Mouse (Mus musculus) kidney, adult 9 months (tissue): ENCODE data around the gene Narfl.
A peak's percentile ranks its signal among the peaks of the same experiment; 100 is the strongest.
"Not testable (repeated sequence)": the region's sequence is repeated elsewhere in the genome, so short reads cannot be mapped to it uniquely, and the experiment has no call there.

Source experiments
- DNase-seq: peaks from one replicate; pipeline ENCODE4 v3.0.0; 2022

Gene Narfl

DNA sequence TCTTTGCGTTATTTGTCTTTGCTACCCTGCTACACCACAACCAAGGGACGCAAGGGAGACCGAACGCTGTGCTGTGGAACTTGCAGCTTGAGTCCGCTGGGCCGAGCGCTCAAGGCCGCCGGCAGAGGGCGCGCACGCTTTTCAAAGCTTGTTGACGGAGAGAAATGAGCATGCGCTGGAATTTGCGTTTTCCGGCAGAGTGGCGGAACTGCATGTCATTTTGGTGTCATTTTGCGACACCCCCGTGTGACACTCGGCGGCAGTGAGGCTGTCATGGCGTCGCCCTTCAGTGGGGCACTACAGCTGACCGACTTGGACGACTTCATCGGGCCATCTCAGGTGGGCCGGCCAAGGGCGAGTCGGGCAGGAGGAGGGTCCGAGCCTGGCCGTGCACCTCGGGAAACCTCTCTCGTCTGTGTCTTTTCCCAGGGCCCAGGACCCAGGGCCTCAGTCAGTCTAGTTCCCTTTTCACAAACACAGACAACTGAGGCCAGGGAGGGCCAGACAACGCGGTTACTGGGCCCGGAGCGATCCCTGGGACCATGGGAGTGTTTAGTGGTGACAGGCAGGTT is at the start of gene Narfl:
Narfl (plus strand) TSS at position 228 of the 572 bp plus-strand sequence.
- DNase-seq = peak; percentile 98

DNA sequence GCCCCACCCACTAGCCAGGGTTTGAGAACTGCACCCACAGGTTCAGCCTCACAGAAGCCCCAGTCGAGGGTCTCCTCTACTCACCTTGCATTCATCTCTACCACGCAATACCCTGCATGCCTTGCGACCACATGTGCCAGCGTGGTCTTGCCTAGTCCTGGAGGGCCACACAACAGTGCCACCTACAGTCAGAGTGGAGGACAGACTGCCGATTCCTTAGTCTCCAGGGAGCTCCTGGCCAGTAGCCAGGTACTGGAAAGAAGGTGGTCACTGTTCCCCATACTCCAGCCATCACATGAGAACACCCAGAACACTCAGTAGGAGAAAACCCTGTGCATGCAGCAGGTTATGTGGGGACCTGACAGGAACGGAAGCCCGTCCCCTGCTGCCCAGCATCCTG is 49.7 kb upstream of the Narfl start:
- DNase-seq = no peak

- peak; percentile 62 for DNase-seq
Measured at GRCm38 (mm10) chr17:25725264-25725663, 48.3 kb upstream of the Narfl start.

GRCm38 (mm10) chr17:25727265-25728008 is 46.1 kb upstream of the Narfl start, which contains the start of the genes Chtf18 and Rpusd1:
Gene Chtf18, minus strand, starts transcription at chr17:25727419.
Gene Rpusd1, plus strand, starts transcription at chr17:25727670.
- DNase-seq = peak; percentile 100

GRCm38 (mm10) chr17:25728009-25728270 is 45.6 kb upstream of the Narfl start:
- no peak for DNase-seq

- DNase-seq = peak; percentile 88
Measured at GRCm38 (mm10) chr17:25732082-25732481, 41.5 kb upstream of the Narfl start.

DNA sequence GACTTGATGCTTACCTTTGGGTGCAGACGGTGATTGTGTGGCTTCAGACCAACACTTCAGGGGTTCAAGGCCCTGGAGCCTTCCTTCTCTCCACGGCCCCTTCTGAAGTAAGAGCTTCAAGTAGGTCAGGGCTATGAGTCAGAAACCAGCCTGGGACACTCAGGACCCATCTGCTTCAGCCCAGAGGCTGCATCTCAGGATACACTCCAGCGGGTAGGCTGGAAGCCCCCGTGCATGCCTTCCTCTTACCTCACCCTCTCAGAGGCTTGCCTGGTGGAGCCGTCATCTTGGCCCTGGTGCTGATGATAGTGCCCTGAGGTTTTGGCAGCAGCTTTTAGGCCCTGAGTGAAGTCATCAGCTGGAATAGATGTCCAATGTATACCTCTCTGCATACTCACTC is 38.3 kb upstream of the Narfl start:
- DNase-seq = no peak

DNA sequence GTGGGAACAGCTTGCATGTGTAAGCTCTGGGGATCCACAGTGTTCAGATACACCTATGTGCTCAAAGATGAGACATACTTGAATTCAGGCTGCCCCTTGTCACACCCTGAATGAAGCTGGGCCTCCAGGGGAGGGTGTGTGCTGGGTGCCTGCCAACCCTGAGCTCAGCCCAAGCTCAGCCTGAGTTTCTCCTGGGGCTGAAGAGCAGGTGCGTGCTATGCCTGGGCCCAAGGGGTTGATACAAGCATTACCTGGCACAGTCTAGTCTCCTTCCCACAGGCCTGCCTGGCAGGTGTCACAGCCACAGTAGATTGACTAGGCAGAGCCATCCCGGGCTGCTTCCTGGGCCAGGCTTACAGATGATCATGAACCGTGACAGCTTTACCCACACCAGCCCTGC is 37.8 kb upstream of the Narfl start, which contains the start of gene Mslnl:
Mslnl (plus strand) TSS at position 298 of the 400 bp plus-strand sequence.
- DNase-seq = no peak

DNA sequence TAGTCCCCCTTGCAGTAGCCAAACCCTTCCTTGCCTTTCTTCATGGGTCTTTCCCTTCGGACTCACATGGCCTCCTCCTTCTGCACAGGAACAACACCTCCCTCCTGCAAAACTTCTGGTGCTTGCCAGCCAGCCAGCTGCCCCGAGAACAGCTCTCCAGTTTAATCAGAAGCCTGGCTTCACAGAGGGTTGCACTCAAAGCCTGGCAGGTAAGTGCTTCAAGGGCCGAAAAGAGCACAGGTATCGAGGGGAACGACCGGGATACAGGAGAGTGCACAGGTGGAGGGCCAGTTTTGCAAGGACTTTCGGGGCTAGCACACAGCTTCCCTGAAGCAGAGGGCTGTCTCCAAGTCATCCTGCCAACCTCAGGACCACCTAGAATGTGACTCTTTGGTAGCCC is 34.7 kb upstream of the Narfl start:
- no peak for DNase-seq

DNA sequence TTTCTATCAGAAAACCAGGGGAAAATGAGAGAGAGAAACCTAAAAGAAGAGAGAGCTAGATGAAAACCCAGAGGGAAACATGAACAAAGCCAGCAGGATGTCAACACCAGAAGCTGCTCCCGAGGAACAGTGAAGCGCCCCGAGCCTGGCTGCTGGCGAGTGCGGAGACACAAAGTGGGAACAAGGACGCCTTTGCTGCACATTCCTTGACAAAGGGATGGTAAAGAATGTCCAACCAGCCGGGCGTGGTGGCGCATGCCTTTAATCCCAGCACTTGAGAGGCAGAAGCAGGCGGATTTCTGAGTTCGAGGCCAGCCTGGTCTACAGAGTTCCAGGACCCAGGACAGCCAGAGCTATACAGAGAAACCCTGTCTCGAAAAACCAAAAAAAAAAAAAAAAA is 32.1 kb upstream of the Narfl start:
- not testable (repeated sequence) for DNase-seq

GRCm38 (mm10) chr17:25743831-25744230 is 29.7 kb upstream of the Narfl start:
- no peak for DNase-seq

DNA sequence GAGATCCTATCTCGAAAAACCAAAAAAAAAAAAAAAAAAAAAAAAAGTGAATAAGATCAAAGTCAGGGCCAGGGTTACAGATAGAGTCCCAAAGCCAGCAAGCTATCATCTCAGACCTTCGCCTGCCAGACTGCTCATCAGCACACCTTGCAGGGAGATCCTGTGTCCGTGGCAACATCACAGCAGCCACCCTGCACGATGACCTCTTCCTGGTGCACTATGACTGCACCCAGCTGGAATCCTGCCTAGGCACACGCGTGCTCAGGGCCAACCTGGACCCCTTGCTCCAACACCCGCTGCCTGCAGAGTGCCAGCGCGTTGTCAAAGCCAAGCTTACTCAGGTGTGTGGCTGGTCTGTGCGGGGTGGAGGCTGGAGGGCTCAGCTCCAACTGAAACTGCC is 29.3 kb upstream of the Narfl start:
- DNase-seq = no peak

- no peak for DNase-seq
Measured at GRCm38 (mm10) chr17:25748238-25748637, 25.3 kb upstream of the Narfl start.

GRCm38 (mm10) chr17:25749314-25749713 is 24.3 kb upstream of the Narfl start:
- no peak for DNase-seq

DNA sequence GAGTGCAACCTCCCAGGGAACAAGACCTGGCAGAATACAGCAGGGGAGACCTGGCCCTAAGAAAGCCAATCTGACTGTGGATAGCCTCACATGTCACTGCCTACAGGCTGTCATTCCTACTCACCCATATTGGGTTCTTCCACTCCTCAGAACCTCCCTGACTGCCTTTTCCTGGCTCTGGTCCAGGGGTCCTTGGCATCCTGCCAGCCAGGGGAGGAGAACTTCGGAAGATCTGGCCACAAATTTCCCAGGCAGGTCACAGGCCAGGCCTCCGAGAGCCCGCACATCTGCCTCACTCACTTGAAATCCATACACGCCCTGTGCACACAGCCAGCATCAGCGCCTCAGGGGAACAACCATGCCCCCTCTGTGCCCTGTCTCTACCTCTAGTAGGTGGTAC is 22.1 kb upstream of the Narfl start:
- peak; percentile 26 for DNase-seq

DNA sequence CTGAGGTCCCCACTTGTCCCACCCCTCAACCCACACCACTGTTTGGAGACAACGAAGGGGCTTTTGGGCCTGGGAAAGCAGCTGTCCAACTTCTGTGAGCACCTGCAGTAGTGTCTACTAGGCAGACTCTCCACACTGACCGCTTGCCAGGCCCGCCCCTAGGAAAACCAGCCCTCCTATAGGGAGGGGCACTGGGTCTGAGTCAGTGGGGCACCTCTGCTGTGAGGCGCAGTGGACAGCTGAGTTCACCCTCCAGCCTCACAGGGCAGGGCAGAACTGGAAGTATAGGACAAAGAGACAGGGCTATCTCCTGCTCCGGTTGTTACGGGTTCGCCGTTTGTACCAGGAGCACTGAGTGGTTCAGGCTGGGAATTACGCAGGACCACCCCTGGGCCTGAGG is 19.3 kb upstream of the Narfl start, which contains the start of gene Msln:
Msln (minus strand) TSS at position 138 of the 400 bp plus-strand sequence.
- DNase-seq = no peak

DNA sequence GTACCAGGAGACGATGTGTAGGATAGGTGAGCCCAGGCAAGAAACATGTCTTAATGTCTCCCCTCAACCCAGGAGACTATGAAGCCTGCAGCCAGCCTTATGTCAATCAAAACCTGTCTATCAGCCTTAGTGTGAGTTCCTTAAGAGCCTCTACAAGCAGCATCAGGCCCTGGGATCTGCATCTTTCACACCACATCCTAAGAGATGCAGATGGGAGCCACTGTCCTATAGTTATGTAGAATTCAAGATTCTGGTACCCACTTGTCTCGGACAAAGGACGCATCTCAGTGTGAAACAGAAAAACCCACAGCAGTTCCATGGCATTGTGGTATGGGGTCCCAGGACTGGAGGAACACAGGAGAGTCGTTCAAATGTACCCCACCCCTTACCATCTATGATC is 18.5 kb upstream of the Narfl start:
- no peak for DNase-seq

DNA sequence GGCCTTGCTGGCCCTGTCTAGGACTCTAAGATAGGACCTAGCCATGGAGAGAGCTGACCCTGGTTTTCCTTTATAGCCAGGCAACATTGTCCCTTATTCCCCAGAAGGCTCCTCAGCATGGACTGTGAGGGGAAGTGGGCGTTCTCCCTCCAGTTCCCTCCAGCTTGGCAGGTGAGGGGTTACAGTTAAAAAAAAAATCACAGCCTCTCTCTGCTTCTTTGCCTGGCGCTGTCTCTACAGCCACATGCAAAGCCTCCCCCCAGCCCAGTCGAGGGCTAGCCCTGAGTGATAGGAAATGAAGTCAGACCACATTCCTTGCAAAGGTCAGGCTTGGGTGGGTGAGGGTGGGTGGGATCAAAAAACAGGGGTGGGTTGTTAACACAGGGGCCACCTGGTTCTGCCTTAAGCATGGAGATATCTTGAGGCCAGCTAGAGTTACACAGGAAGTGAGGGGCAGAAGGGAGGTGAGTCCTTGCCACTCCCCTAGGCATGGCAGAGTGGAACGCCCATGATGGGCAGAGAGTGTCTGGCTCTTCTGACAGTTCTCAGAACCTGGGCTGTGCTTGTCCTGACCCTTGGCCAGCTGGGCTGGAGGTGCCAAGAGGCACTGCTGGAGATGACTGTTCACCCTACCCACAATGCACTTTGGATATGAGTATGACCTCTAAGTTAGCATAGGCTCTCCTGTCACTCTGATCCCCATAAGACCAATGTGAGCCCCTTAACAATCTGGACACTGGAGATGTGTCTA is 17.8 kb upstream of the Narfl start:
- DNase-seq = no peak

- DNase-seq = no peak
Measured at GRCm38 (mm10) chr17:25756378-25757242, 17.0 kb upstream of the Narfl start.

GRCm38 (mm10) chr17:25757691-25758090 is 15.9 kb upstream of the Narfl start:
- no peak for DNase-seq

DNA sequence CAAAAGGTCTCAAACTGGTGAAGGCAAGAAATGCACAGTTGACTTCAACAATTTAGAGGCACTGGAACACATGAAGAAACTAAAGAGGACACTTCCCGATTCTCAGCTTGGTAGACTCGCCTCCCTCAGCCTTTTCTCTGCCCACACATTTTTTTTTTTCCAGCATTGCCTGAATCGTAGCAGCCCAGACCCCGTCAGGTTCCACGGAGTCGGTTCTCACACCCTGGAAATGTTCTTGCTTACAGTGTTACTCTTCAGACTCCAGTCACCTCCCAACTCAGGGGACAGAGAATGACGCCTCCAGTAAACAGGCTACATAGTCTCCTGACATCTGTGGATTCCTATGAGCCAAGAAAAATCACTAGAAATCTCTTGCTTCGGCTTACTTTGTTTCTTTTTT is 13.4 kb upstream of the Narfl start:
- no peak for DNase-seq

DNA sequence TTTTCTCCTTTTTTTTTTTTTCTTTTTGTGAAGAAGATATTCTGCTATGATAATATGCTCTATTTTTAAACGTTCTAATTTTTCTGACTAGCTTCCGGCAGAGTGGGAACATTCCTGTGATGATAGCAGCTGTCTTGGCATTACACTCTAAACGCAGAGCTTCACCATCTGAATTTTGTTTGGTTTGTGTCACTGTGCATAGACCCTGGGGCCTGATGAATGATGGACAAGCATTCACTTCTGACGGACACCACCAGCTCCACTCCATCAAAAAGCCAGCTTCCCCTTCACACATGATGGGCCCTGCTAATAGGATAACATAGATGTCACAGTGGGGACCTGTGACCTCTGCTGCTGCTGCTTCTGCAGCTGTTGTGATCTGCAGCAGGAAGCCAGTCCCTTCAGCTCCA is 12.0 kb upstream of the Narfl start:
- DNase-seq = no peak

DNA sequence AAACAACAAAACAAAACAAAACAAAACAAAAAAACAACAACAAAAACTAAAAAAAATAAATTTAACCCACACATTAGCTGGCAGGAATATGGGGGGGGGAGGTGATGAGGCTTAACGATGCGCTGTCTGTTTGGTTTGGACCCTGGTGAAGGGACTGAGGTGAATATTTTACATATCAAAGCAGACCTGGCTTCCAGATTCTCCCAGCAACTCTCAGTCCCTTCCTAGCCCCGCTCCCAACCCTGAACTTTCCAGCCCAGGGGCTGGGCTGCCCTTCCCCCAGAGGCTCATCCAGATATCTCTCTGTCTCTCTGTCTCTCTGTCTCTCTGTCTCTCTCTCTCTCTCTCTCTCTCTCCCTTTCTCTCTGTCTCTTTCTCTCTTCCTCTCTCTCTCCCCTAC is 11.0 kb upstream of the Narfl start:
- DNase-seq = no peak
